Mouse (Mus musculus) adrenal gland, postnatal 4 days (tissue): ENCODE measurements at regions not wholly inside any gene's neighbourhood (a gene's known extent, or its start where the extent isn't known, plus 50 kb on each side); places are given as distances from the start of the nearest gene placed in this dataset.

Experiments
- DNase-seq, 2 experiments: peaks; one replicate each; pipeline ENCODE4 v3.0.0; 2021 to 2022; ENCODE audit warnings: low spot score in 2 of 2, mixed read lengths in 2 of 2

GRCm38 (mm10) chr9:100404426-100404825, 82.2 kb downstream of the Il20rb start:
- DNase-seq = no peak

GRCm38 (mm10) chr9:100400366-100400765, 86.2 kb downstream of the Il20rb start:
- DNase-seq = no peak

- no peak for DNase-seq
Measured at GRCm38 (mm10) chr9:100396340-100396910, 90.2 kb downstream of the Il20rb start.

- DNase-seq = peak; percentile 52 to 57
Measured at GRCm38 (mm10) chr9:100395711-100396110, 90.9 kb downstream of the Il20rb start.

- no peak for DNase-seq
Measured at GRCm38 (mm10) chr9:100394632-100395031, 92.0 kb downstream of the Il20rb start.

- DNase-seq = no peak
Measured at GRCm38 (mm10) chr9:100394166-100394565, 92.4 kb downstream of the Il20rb start.

- DNase-seq = no peak
Measured at GRCm38 (mm10) chr9:100392262-100392661, 94.3 kb downstream of the Il20rb start.

- DNase-seq = no peak
Measured at GRCm38 (mm10) chr9:100391566-100392213, 94.9 kb downstream of the Il20rb start.

- DNase-seq = no peak
Measured at GRCm38 (mm10) chr9:100388393-100388792, 98.2 kb downstream of the Il20rb start.

- no peak for DNase-seq
Measured at GRCm38 (mm10) chr9:100387171-100387685, 99.4 kb downstream of the Il20rb start.

- peak; percentile 28 to 47 for DNase-seq
Measured at GRCm38 (mm10) chr9:100382492-100382891, 104.1 kb downstream of the Il20rb start.

- no peak for DNase-seq
Measured at GRCm38 (mm10) chr9:100369921-100370320, 116.7 kb downstream of the Il20rb start.

GRCm38 (mm10) chr9:100366816-100367215, 119.8 kb downstream of the Il20rb start:
- DNase-seq = no peak

- DNase-seq = no peak
Measured at GRCm38 (mm10) chr9:100359934-100360716, 126.5 kb downstream of the Il20rb start.

- no peak for DNase-seq
Measured at GRCm38 (mm10) chr9:100357553-100357952, 129.0 kb downstream of the Il20rb start.

- no peak for DNase-seq
Measured at GRCm38 (mm10) chr9:100340796-100341195, 145.8 kb downstream of the Il20rb start.

- no peak for DNase-seq
Measured at GRCm38 (mm10) chr9:100307765-100308164, 178.8 kb downstream of the Il20rb start.

- DNase-seq = no peak
Measured at GRCm38 (mm10) chr9:100307364-100307763, 179.2 kb downstream of the Il20rb start.

- no peak for DNase-seq
Measured at GRCm38 (mm10) chr9:100303762-100304161, 182.8 kb downstream of the Il20rb start.

- DNase-seq = peak in 1 of 2 experiments; percentile 5
Measured at GRCm38 (mm10) chr9:100301613-100302012, 185.0 kb downstream of the Il20rb start.

- DNase-seq = no peak
Measured at GRCm38 (mm10) chr9:100277361-100277760, 209.2 kb downstream of the Il20rb start.
